Mouse (Mus musculus) cerebellum, adult 18-20 months (tissue): ENCODE results near the gene Pnn.

Experiments
- DNase-seq, 2 experiments: peaks; one replicate each; pipeline ENCODE4 v3.0.0; 2021

Gene Pnn

GRCm38 (mm10) chr12:59077883-59078282 is 11.2 kb downstream of the Pnn start:
- no peak for DNase-seq

GRCm38 (mm10) chr12:59080461-59080860 is 13.8 kb downstream of the Pnn start:
- DNase-seq: no peak

GRCm38 (mm10) chr12:59084446-59084845 is 17.8 kb downstream of the Pnn start:
- no peak for DNase-seq

- DNase-seq: no peak
Measured at GRCm38 (mm10) chr12:59086171-59086570, 19.5 kb downstream of the Pnn start.

GRCm38 (mm10) chr12:59093543-59093942 is 26.9 kb downstream of the Pnn start:
- DNase-seq: no peak

- DNase-seq: no peak
Measured at GRCm38 (mm10) chr12:59095104-59096025, 28.7 kb downstream of the Pnn start, which contains the start of gene Mia2. Gene Mia2, plus strand, starts transcription at chr12:59095799.

GRCm38 (mm10) chr12:59104771-59105170 is 38.1 kb downstream of the Pnn start:
- no peak for DNase-seq

- no peak for DNase-seq
Measured at GRCm38 (mm10) chr12:59105914-59106313, 39.2 kb downstream of the Pnn start.

- no peak for DNase-seq
Measured at GRCm38 (mm10) chr12:59106491-59106890, 39.8 kb downstream of the Pnn start.

GRCm38 (mm10) chr12:59107926-59108325 is 41.2 kb downstream of the Pnn start:
- no peak for DNase-seq

- no peak for DNase-seq
Measured at GRCm38 (mm10) chr12:59117184-59117583, 50.5 kb downstream of the Pnn start.
